Mouse (Mus musculus) layer of hippocampus, adult 2 months (tissue): ENCODE measurements around the gene Cbr4. TPM values are rescaled to one million over a fixed set of nuclear protein-coding genes. Genes with fewer than 3 reads are reported as not detected.
A peak's percentile ranks its signal among the peaks of the same experiment; 100 is the strongest.

Experiments
- DNase-seq, 2 experiments: peaks; one replicate each; pipeline ENCODE4 v3.0.0; 2022; ENCODE audit warnings: low spot score in 2 of 2
- H3K27ac ChIP-seq: fragments of 200-600 bp; 2 replicates; pipeline ENCODE4 v1.8.1; 2022
- H3K4me3 ChIP-seq: fragments of 200-600 bp; 2 replicates; pipeline ENCODE4 v1.8.1; 2022; ENCODE audit warnings: mild to moderate bottlenecking
- CTCF ChIP-seq: fragments of 200-600 bp; conservative IDR thresholded peaks from 2 replicates; pipeline ENCODE4 v1.8.1; 2022; ENCODE audit warnings: antibody characterized with exemption, mild to moderate bottlenecking, moderate library complexity
- long read RNA-seq, 2 experiments: library from polyadenylated mRNA; stranded (forward); transcript quantifications; one replicate each; pipeline ENCODE4 v2.0.0; 2021; ENCODE audit warnings: borderline mapping rate in 2 of 2
- total RNA-seq, 2 experiments: library from RNA; stranded (reverse); gene quantifications; 2 replicates each; pipeline ENCODE4 v1.2.3; 2021

The Cbr4 gene
- total RNA-seq = 10 to 100 TPM; 24.6 to 30.7 TPM
- long read RNA-seq, experiment 1, full-length matches to known transcripts = 11 of 12 reads
- long read RNA-seq, experiment 1, partial matches to known transcripts = 0 of 12 reads
- long read RNA-seq, experiment 1, other reads (novel, unspliced or antisense) = 1 of 12 reads
- long read RNA-seq, experiment 2, full-length matches to known transcripts = 13 of 15 reads
- long read RNA-seq, experiment 2, partial matches to known transcripts = 1 of 15 reads
- long read RNA-seq, experiment 2, other reads (novel, unspliced or antisense) = 1 of 15 reads

- DNase-seq = peak; percentile 85 to 92
Measured at GRCm38 (mm10) chr8:61487597-61488156, at the start of gene Cbr4. TSS of gene Cbr4 (plus strand) at chr8:61487734.

GRCm38 (mm10) chr8:61442988-61443387, 44.5 kb upstream of the Cbr4 start:
- no peak for TF ChIP-seq CTCF
- no peak overlapping the region for H3K27ac ChIP-seq
- H3K4me3 ChIP-seq = no peak overlapping the region
- no peak for DNase-seq

More at GRCm38 (mm10) chr8:61487597-61488156, at the start of gene Cbr4:
- TF ChIP-seq CTCF = no peak
- Histone ChIP-seq H3K27ac (peak within 1 kb of the TSS; percentile 92), H3K4me3 (peak within 1 kb of the TSS; percentile 98)

- no peak overlapping the region for H3K27ac ChIP-seq
Measured at GRCm38 (mm10) chr8:61444358-61444757, 43.2 kb upstream of the Cbr4 start.

GRCm38 (mm10) chr8:61446329-61446728, 41.2 kb upstream of the Cbr4 start:
- no peak for TF ChIP-seq CTCF
- H3K4me3 ChIP-seq = peak overlapping the region; percentile 50
- no peak for DNase-seq
- H3K27ac ChIP-seq = peak overlapping the region; percentile 39; the same call in 1 of the 2 replicates

More at GRCm38 (mm10) chr8:61444358-61444757, 43.2 kb upstream of the Cbr4 start:
- no peak for DNase-seq
- no peak for TF ChIP-seq CTCF
- no peak overlapping the region for H3K4me3 ChIP-seq

GRCm38 (mm10) chr8:61448100-61448499, 39.4 kb upstream of the Cbr4 start:
- no peak for DNase-seq
- Histone ChIP-seq H3K4me3 (no peak overlapping the region), H3K27ac (no peak overlapping the region)
- no peak for TF ChIP-seq CTCF

GRCm38 (mm10) chr8:61448881-61449280, 38.7 kb upstream of the Cbr4 start:
- no peak for TF ChIP-seq CTCF
- Histone ChIP-seq H3K27ac (no peak overlapping the region), H3K4me3 (no peak overlapping the region)
- DNase-seq = no peak

GRCm38 (mm10) chr8:61450916-61451575, 36.5 kb upstream of the Cbr4 start:
- DNase-seq = no peak
- no peak for TF ChIP-seq CTCF
- H3K27ac ChIP-seq = no peak overlapping the region
- no peak overlapping the region for H3K4me3 ChIP-seq

- no peak overlapping the region for H3K4me3 ChIP-seq
- no peak for TF ChIP-seq CTCF
Measured at GRCm38 (mm10) chr8:61451721-61452337, 35.7 kb upstream of the Cbr4 start.

GRCm38 (mm10) chr8:61459763-61460162, 27.8 kb upstream of the Cbr4 start:
- no peak for DNase-seq
- Histone ChIP-seq H3K27ac (no peak overlapping the region), H3K4me3 (no peak overlapping the region)
- TF ChIP-seq CTCF = no peak

More at GRCm38 (mm10) chr8:61451721-61452337, 35.7 kb upstream of the Cbr4 start:
- no peak overlapping the region for H3K27ac ChIP-seq
- DNase-seq = no peak

- Histone ChIP-seq H3K27ac (no peak overlapping the region), H3K4me3 (no peak overlapping the region)
- DNase-seq = no peak
- no peak for TF ChIP-seq CTCF
Measured at GRCm38 (mm10) chr8:61462221-61462620, 25.3 kb upstream of the Cbr4 start.

- no peak for TF ChIP-seq CTCF
- Histone ChIP-seq H3K4me3 (no peak overlapping the region), H3K27ac (no peak overlapping the region)
- no peak for DNase-seq
Measured at GRCm38 (mm10) chr8:61464393-61464792, 23.1 kb upstream of the Cbr4 start.

- Histone ChIP-seq H3K4me3 (no peak overlapping the region), H3K27ac (no peak overlapping the region)
- TF ChIP-seq CTCF = no peak
- DNase-seq = no peak
Measured at GRCm38 (mm10) chr8:61466696-61467552, 20.6 kb upstream of the Cbr4 start.
